8 mouse cellular contexts compared by ENCODE assay signal in the genomic region with DNA sequence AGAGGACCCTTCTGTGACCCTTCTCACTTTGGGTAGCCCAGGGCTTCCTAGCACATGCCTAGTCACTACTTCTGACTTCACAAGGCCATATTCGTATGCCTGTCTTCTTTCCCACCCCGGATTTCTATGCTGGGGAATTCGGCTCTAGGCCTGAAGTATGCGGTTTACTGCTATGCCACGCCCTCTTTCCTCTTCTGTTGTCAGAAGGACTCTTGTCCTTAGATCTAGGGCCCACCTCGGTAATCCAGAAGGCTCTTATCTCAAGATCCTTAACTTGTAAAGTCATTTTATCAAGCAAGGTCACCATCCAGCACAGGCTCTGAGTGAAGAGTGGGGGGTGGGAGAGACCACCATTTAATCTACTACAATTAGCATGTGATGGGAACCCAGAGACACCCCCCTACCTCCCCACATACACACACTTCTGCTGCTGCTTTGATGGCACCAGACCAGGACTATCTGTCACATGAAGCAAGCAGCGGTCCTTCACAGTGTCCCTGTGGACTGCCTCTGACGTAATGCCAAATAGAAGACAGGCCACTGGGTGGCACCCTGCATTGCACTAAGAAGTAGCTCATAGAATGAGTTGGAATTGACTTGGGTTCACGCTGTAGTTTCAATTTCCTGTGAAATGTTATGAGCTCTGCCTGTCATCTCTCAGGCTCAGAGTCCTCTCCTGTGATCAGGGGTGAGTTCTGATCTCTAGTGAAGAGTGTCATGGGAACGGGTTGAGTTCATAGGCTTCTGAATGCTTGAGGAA. TPM values are rescaled to one million over a fixed set of nuclear protein-coding genes. Genes with fewer than 3 reads are reported as not detected.
DNase-seq lines count a peak whose midpoint lies in the region; ATAC-seq and TF ChIP-seq lines count a peak whose summit lies in the region.

No protein-coding gene starts in this region.

- H3K9me3 ChIP-seq in forebrain, postnatal 0 days (ENCODE audit: low read length): no peaks in the 10 kb centered on the region
- H3K9me3 ChIP-seq in forebrain, embryonic 12.5 days: no peaks in the 10 kb centered on the region

- TF ChIP-seq CTCF in forebrain, postnatal 0 days (IDR thresholded peaks at IDR 0.05; ENCODE audit: low read depth): peak; percentile 40

- no peak overlapping the region for H3K9ac ChIP-seq in forebrain, postnatal 0 days
- H3K9ac ChIP-seq in forebrain, embryonic 12.5 days: no peak overlapping the region

- no peaks in the 10 kb centered on the region for H3K4me1 ChIP-seq in forebrain, postnatal 0 days (ENCODE audit: insufficient read depth)
- peaks cover 6% of the 10 kb centered on the region; the same call in 1 of the 2 replicates for H3K4me1 ChIP-seq in forebrain, embryonic 12.5 days

- no peak overlapping the region for H3K4me3 ChIP-seq in forebrain, postnatal 0 days (ENCODE audit: low read depth, low read length)
- no peak overlapping the region for H3K4me3 ChIP-seq in forebrain, embryonic 12.5 days (replicated peaks)

- no peaks in the 10 kb centered on the region for H3K27me3 ChIP-seq in forebrain, postnatal 0 days (ENCODE audit: insufficient read depth, low read length)
- no peaks in the 10 kb centered on the region for H3K27me3 ChIP-seq in forebrain, embryonic 12.5 days

- WGBS in forebrain, postnatal 0 days: 82% methylated on average over 10 of the region's 10 CpGs
- 88% methylated on average over 10 of the region's 10 CpGs for WGBS in forebrain, embryonic 12.5 days

- no peak overlapping the region for H3K27ac ChIP-seq in forebrain, postnatal 0 days (ENCODE audit: low read depth, low read length)
- H3K27ac ChIP-seq in forebrain, embryonic 12.5 days: no peak overlapping the region

- no peak overlapping the region for H3K4me2 ChIP-seq in forebrain, postnatal 0 days (ENCODE audit: low read depth)
- no peak overlapping the region for H3K4me2 ChIP-seq in forebrain, embryonic 12.5 days

- ATAC-seq in forebrain, postnatal 0 days: no peak
- no peak for ATAC-seq in forebrain, embryonic 12.5 days (ENCODE audit: low FRiP score)

- no peaks in the 10 kb centered on the region for H3K36me3 ChIP-seq in forebrain, postnatal 0 days (ENCODE audit: insufficient read depth)
- no peaks in the 10 kb centered on the region for H3K36me3 ChIP-seq in forebrain, embryonic 12.5 days (replicated peaks)

- no peak for DNase-seq in forebrain, postnatal 0 days
- peak; percentile 20 for DNase-seq in thymus, postnatal 4 days
- DNase-seq in thymus, adult 18-20 months: no peak
- peak; percentile 49 for DNase-seq in kidney, postnatal 10 days
- peak; percentile 24 for DNase-seq in retina, embryonic 14.5 days (ENCODE audit: low spot score)
- no peak for DNase-seq in urinary bladder, adult 18-20 months (ENCODE audit: low spot score in 2 of 2)
- DNase-seq in frontal cortex, postnatal 25 days (ENCODE audit: low spot score in 2 of 2): no peak

RNA-seq across cellular contexts. Expression of gene Itgb3bp, which starts 12.2 kb away (rescaled TPM):
- total RNA-seq in forebrain, postnatal 0 days (2014; rRNA removed): 2.9 and 4.5 TPM in 2 replicates
- 10.7 and 11.3 TPM in 2 replicates for polyA plus RNA-seq in forebrain, postnatal 0 days (2015; fragmentation: Nextera tagmentation; extraction: Ambion mirVana)
- polyA plus RNA-seq in forebrain, embryonic 12.5 days (2016; fragmentation: Nextera tagmentation; extraction: Ambion mirVana): 54.3 and 57.3 TPM in 2 replicates

RNA-seq across cellular contexts. Expression of gene Pgm1, which starts 12.6 kb away (rescaled TPM):
- total RNA-seq in forebrain, postnatal 0 days (2014; rRNA removed): 52.5 and 73.5 TPM in 2 replicates
- 52.8 and 64.6 TPM in 2 replicates for polyA plus RNA-seq in forebrain, postnatal 0 days (2015; fragmentation: Nextera tagmentation; extraction: Ambion mirVana)
- 32.6 and 36.5 TPM in 2 replicates for polyA plus RNA-seq in forebrain, embryonic 12.5 days (2016; fragmentation: Nextera tagmentation; extraction: Ambion mirVana)

Comparison
In these comparisons a context has a peak if more than half of its experiments do, and no peak if none do; other contexts are left out.
1. DNase-seq: peak in thymus, postnatal 4 days (single experiment), kidney, postnatal 10 days (single experiment) and retina, embryonic 14.5 days (single experiment); none in forebrain, postnatal 0 days (single experiment), thymus, adult 18-20 months (0 of 2), urinary bladder, adult 18-20 months (0 of 2) and frontal cortex, postnatal 25 days (0 of 2).